Comparison of ENCODE assay signal across 8 mouse cellular contexts in the genomic region with DNA sequence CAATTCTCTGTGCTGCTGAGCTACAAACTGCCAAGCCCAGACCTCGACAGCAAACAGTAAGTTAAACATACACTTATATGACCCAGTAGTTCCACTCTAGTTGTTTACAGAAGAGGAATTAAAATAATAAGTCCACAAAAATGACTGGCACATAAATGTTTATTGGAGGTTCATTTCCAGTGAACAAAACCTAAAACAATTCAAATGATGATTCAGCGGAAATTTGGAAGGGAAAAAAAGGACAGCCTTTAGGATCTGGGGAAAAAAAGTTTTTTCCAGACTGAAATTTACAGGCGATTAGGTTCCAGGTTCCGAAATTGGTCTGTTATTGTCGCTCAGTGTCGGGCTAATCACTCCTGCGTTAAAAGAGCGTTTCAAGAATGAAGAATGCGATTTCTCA. TPM values are rescaled to one million over a fixed set of nuclear protein-coding genes. Genes with fewer than 3 reads are reported as not detected.
A peak's percentile ranks its signal among the peaks of the same experiment; 100 is the strongest.
DNase-seq lines count a peak whose midpoint lies in the region; ATAC-seq and TF ChIP-seq lines count a peak whose summit lies in the region.

No protein-coding gene starts in this region.

- H3K4me1 ChIP-seq in heart, postnatal 0 days (ENCODE audit: control insufficient read depth, insufficient read depth), result peaks cover 8% of the 10 kb centered on the region
- peaks cover 9% of the 10 kb centered on the region for H3K4me1 ChIP-seq in hindbrain, embryonic 12.5 days
- 0 out of 2 replicates have a peak, but pooled peaks cover 3% of the 10 kb centered on the region for H3K4me1 ChIP-seq in midbrain, embryonic 11.5 days (ENCODE audit: control insufficient read depth, insufficient read depth, low read length)

- peak overlapping the region; percentile 71 for H3K4me2 ChIP-seq in heart, postnatal 0 days (ENCODE audit: low read depth, low read length)
- peak overlapping the region; percentile 86 for H3K4me2 ChIP-seq in hindbrain, embryonic 12.5 days (replicated peaks)
- H3K4me2 ChIP-seq in midbrain, embryonic 11.5 days, result peak overlapping the region; percentile 82

- peak; percentile 0; the same call in 1 of the 2 replicates for ATAC-seq in heart, postnatal 0 days (ENCODE audit: insufficient read depth, low read depth)
- no peak for ATAC-seq in hindbrain, embryonic 12.5 days (ENCODE audit: low FRiP score)
- ATAC-seq in midbrain, embryonic 11.5 days (ENCODE audit: low FRiP score), result no peak

- no peak for DNase-seq in heart, postnatal 0 days (ENCODE audit: low spot score)
- no peak for DNase-seq in heart, adult 18-20 months
- DNase-seq in Muller cell, postnatal 12 days (ENCODE audit: inconsistent ontology term), result peak; percentile 13
- DNase-seq in midbrain, embryonic 11.5 days (ENCODE audit: low spot score, missing footprints), result no peak
- no peak for DNase-seq in adrenal gland, postnatal 14 days
- no peak for DNase-seq in natural killer cell, adult 2 months (ENCODE audit: low spot score in 2 of 2)
- DNase-seq in urinary bladder, postnatal 10 days (ENCODE audit: low spot score), result no peak

- TF ChIP-seq CTCF in heart, postnatal 0 days (IDR thresholded peaks at IDR 0.05; ENCODE audit: low read depth), result no peak

- no peak for TF ChIP-seq EP300 in heart, postnatal 0 days (IDR thresholded peaks at IDR 0.05; ENCODE audit: low read depth)

- no peaks in the 10 kb centered on the region for H3K9me3 ChIP-seq in heart, postnatal 0 days (replicated peaks; ENCODE audit: control insufficient read depth, low read length)
- no peaks in the 10 kb centered on the region for H3K9me3 ChIP-seq in hindbrain, embryonic 12.5 days (replicated peaks)
- no peaks in the 10 kb centered on the region for H3K9me3 ChIP-seq in midbrain, embryonic 11.5 days (ENCODE audit: control insufficient read depth, low read length)

- H3K36me3 ChIP-seq in heart, postnatal 0 days (replicated peaks; ENCODE audit: control insufficient read depth, insufficient read depth, low read length), result 0 out of 2 replicates have a peak, but pooled peaks cover 6% of the 10 kb centered on the region
- H3K36me3 ChIP-seq in hindbrain, embryonic 12.5 days, result no peaks in the 10 kb centered on the region
- no peaks in the 10 kb centered on the region for H3K36me3 ChIP-seq in midbrain, embryonic 11.5 days (ENCODE audit: control insufficient read depth, insufficient read depth, low read length)

- H3K27me3 ChIP-seq in heart, postnatal 0 days (ENCODE audit: control insufficient read depth, insufficient read depth, low read length), result no peaks in the 10 kb centered on the region
- H3K27me3 ChIP-seq in hindbrain, embryonic 12.5 days, result peaks cover 39% of the 10 kb centered on the region
- H3K27me3 ChIP-seq in midbrain, embryonic 11.5 days (ENCODE audit: control insufficient read depth, insufficient read depth, low read length), result peaks cover 13% of the 10 kb centered on the region

- peak overlapping the region; percentile 68 for H3K9ac ChIP-seq in heart, postnatal 0 days (replicated peaks; ENCODE audit: low read depth, low read length)
- H3K9ac ChIP-seq in hindbrain, embryonic 12.5 days, result peak overlapping the region; percentile 73
- H3K9ac ChIP-seq in midbrain, embryonic 11.5 days (ENCODE audit: low read length), result no peak overlapping the region; the same call in 1 of the 2 replicates

- 10% methylated on average over 9 of the region's 9 CpGs for WGBS in heart, postnatal 0 days
- WGBS in hindbrain, embryonic 12.5 days, result 24% methylated on average over 9 of the region's 9 CpGs
- WGBS in midbrain, embryonic 11.5 days, result 26% methylated on average over 9 of the region's 9 CpGs

- H3K4me3 ChIP-seq in heart, postnatal 0 days (ENCODE audit: low read depth, low read length), result peak overlapping the region; percentile 72
- peak overlapping the region; percentile 56 for H3K4me3 ChIP-seq in hindbrain, embryonic 12.5 days
- peak overlapping the region; percentile 45 for H3K4me3 ChIP-seq in midbrain, embryonic 11.5 days (ENCODE audit: low read depth, low read length)

- H3K27ac ChIP-seq in heart, postnatal 0 days (ENCODE audit: low read depth), result no peak overlapping the region
- no peak overlapping the region for H3K27ac ChIP-seq in hindbrain, embryonic 12.5 days
- no peak overlapping the region for H3K27ac ChIP-seq in midbrain, embryonic 11.5 days (ENCODE audit: low read depth, low read length)

RNA-seq across cellular contexts. Expression of gene Pld2, which starts 0.4 kb away (rescaled TPM):
- 14.5 and 18.5 TPM in 2 replicates for total RNA-seq in heart, postnatal 0 days (2014; rRNA removed; ENCODE audit: low replicate concordance)
- 5.4 and 6.8 TPM in 2 replicates for polyA plus RNA-seq in heart, postnatal 0 days (2015; fragmentation: Nextera tagmentation; extraction: Ambion mirVana)
- 1 to 10 TPM; 5.9 to 6.1 TPM for total RNA-seq in heart, adult 18-20 months (2021)
- polyA plus RNA-seq in hindbrain, embryonic 12.5 days (2016; fragmentation: Nextera tagmentation; extraction: Ambion mirVana), result 7.2 and 7.8 TPM in 2 replicates
- polyA plus RNA-seq in midbrain, embryonic 11.5 days (2014; fragmentation: Nextera tagmentation; extraction: Ambion mirVana), result 3.5 and 4.0 TPM in 2 replicates
- total RNA-seq in adrenal gland, postnatal 14 days (2021), result 8.5 and 10.9 TPM in 2 replicates

RNA-seq across cellular contexts. Expression of gene Gm40193, which starts 6.7 kb away (rescaled TPM):
- not detected in 2 replicates for total RNA-seq in heart, postnatal 0 days (2014; rRNA removed; ENCODE audit: low replicate concordance)
- not detected in 2 replicates for polyA plus RNA-seq in heart, postnatal 0 days (2015; fragmentation: Nextera tagmentation; extraction: Ambion mirVana)
- not detected for total RNA-seq in heart, adult 18-20 months (2021)
- polyA plus RNA-seq in hindbrain, embryonic 12.5 days (2016; fragmentation: Nextera tagmentation; extraction: Ambion mirVana), result not detected in 2 replicates
- polyA plus RNA-seq in midbrain, embryonic 11.5 days (2014; fragmentation: Nextera tagmentation; extraction: Ambion mirVana), result not detected in 2 replicates
- total RNA-seq in adrenal gland, postnatal 14 days (2021), result not detected in 2 replicates

RNA-seq across cellular contexts. Expression of gene Psmb6, which starts 14.3 kb away (rescaled TPM):
- total RNA-seq in heart, postnatal 0 days (2014; rRNA removed; ENCODE audit: low replicate concordance), result 474 and 521 TPM in 2 replicates
- polyA plus RNA-seq in heart, postnatal 0 days (2015; fragmentation: Nextera tagmentation; extraction: Ambion mirVana), result 640 and 644 TPM in 2 replicates
- 100 to 1,000 TPM; 226 to 256 TPM for total RNA-seq in heart, adult 18-20 months (2021)
- 679 and 744 TPM in 2 replicates for polyA plus RNA-seq in hindbrain, embryonic 12.5 days (2016; fragmentation: Nextera tagmentation; extraction: Ambion mirVana)
- 826 and 909 TPM in 2 replicates for polyA plus RNA-seq in midbrain, embryonic 11.5 days (2014; fragmentation: Nextera tagmentation; extraction: Ambion mirVana)
- 233 and 258 TPM in 2 replicates for total RNA-seq in adrenal gland, postnatal 14 days (2021)

RNA-seq across cellular contexts. Expression of gene Gltpd2, which starts 20.4 kb away (rescaled TPM):
- not detected in 2 replicates for total RNA-seq in heart, postnatal 0 days (2014; rRNA removed; ENCODE audit: low replicate concordance)
- 0.34 TPM in 1 of 2 replicates, not detected in the other for polyA plus RNA-seq in heart, postnatal 0 days (2015; fragmentation: Nextera tagmentation; extraction: Ambion mirVana)
- not detected for total RNA-seq in heart, adult 18-20 months (2021)
- polyA plus RNA-seq in hindbrain, embryonic 12.5 days (2016; fragmentation: Nextera tagmentation; extraction: Ambion mirVana), result 0.36 TPM in 1 of 2 replicates, not detected in the other
- polyA plus RNA-seq in midbrain, embryonic 11.5 days (2014; fragmentation: Nextera tagmentation; extraction: Ambion mirVana), result 0.18 and 0.22 TPM in 2 replicates
- 0.45 and 7.9 TPM in 2 replicates for total RNA-seq in adrenal gland, postnatal 14 days (2021)

RNA-seq across cellular contexts. Expression of gene Mink1, which starts 23.3 kb away (rescaled TPM):
- total RNA-seq in heart, postnatal 0 days (2014; rRNA removed; ENCODE audit: low replicate concordance), result 20.4 and 38.0 TPM in 2 replicates
- polyA plus RNA-seq in heart, postnatal 0 days (2015; fragmentation: Nextera tagmentation; extraction: Ambion mirVana), result 5.0 and 5.2 TPM in 2 replicates
- total RNA-seq in heart, adult 18-20 months (2021), result 10 to 100 TPM; 41.3 to 48.0 TPM
- polyA plus RNA-seq in hindbrain, embryonic 12.5 days (2016; fragmentation: Nextera tagmentation; extraction: Ambion mirVana), result 17.3 and 19.1 TPM in 2 replicates
- 12.3 and 12.9 TPM in 2 replicates for polyA plus RNA-seq in midbrain, embryonic 11.5 days (2014; fragmentation: Nextera tagmentation; extraction: Ambion mirVana)
- total RNA-seq in adrenal gland, postnatal 14 days (2021), result 52.5 and 58.5 TPM in 2 replicates
